Mouse (Mus musculus): ENCODE data around the gene Thap4.

- peak; percentile 78 for TF ChIP-seq POLR2A (IDR thresholded peaks at IDR 0.05; ENCODE audit: extremely low read depth, insufficient read depth, low read length)
- no peak for TF ChIP-seq CTCF (IDR thresholded peaks at IDR 0.05; ENCODE audit: low read depth, low read length)
Observed at GRCm38 (mm10) chr1:93754573-93755290, at the start of gene Thap4.
